Mouse (Mus musculus) frontal cortex, adult (tissue): Measurements from ENCODE around the gene Crybg2.

Experiments used
- ATAC-seq: cut with Nextera tagmentation; 2 replicates; pipeline ENCODE4 v1.9.2; 2017; ENCODE audit warnings: mild to moderate bottlenecking, moderate library complexity, mixed read lengths; ENCODE audit not compliant: low TSS enrichment

The Crybg2 gene

DNA sequence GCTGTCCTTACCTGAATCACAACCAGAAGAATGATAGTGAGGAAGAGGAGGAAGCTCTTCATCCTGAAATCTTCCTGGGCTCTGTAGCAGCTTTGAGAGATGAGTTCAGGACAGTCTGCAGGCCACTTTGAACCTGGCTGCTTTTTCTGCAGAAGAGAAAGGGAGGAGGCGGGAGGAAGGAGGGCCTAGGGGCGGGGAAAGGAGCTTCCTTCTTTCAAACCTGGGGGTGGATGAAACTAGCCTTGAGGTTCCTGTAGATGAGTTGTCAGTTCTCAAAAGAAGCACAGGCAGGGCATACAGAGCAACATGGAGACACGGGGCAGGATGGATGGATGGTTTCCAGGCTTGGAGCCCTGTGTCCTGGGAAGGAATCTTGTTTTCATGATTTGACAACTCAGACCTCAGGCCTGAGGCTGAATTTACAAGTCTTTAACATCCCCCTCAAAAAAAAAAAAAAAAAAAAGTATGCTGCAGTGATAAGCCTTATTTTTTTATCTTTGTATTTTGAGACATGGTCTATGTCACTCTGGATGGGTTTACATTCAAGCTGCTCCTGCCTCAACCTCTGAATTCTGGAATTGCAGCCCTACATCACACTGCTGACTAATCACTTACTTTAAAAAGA lies 34.4 kb downstream of the Crybg2 start, which contains the start of gene Cd52:
Cd52 (minus strand) TSS at position 160 of the 625 bp plus-strand sequence.
- ATAC-seq, result no peak; the same call in 1 of the 2 replicates

DNA sequence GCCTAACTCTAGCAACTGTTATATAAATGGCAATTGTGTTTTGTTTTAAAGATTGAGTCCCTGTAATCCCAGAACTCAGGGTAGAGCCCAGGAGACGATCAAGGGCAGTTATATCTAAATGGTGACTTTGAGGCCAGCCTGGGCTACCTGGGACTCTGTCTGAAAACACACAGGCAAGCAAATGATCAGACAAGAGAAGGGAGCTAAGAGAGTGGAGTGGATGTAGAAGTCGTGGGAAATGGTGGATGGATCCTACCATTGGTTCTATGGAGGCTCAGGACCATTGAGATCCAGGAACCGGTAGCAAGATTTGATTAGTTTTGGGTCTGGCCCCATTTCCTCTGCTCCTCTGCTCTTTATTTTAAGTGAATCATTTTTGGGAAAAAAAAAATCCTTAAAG lies 35.5 kb downstream of the Crybg2 start:
- no peak for ATAC-seq

DNA sequence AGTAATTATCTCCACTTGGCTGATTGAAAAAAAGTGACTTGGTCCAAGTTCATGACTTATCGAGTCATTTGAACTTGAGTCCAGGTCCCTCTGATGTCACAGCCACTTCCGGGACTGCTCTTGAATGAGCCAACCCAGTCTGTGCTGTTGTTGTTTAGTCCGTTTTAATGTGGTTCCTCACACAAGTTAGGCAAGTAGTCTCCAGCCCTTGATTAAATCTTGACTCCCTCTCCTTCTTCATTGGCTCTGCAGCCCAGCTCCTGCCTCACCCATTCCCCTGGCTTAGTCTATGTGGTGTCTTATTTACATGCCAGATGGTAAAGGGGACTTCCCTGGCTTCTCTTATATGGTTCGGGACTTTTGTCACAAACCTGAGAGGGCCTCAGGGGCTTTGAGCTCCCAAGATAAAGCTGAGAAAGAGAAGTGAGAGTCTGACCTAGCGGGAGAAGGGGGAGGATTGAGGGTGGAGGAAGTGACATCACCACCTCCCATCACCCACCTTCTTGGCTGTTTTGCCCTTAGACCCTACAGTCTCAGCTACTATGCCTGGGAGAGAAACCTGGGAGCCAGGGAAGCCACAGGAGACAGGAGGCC lies 36.5 kb downstream of the Crybg2 start:
- no peak for ATAC-seq

DNA sequence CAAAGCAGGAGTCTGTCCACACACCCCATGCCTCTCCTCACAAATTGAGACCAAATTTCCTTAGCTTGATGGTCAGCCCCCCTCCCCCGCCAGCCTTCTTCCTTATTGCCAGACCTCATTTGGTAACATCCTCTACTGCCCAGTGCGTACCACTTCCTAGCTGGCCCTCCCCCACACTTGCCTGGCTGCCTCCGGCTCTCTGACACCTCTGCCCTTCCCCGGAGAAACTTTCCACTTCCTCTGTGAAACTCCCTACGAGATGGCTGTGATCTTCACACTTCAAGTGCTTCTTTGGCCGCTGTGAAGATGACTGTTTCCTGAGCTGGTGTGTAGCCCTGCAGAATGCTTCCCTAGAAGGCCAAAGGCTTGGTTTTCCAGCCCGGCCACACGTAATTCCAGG lies 38.0 kb downstream of the Crybg2 start:
- no peak for ATAC-seq

DNA sequence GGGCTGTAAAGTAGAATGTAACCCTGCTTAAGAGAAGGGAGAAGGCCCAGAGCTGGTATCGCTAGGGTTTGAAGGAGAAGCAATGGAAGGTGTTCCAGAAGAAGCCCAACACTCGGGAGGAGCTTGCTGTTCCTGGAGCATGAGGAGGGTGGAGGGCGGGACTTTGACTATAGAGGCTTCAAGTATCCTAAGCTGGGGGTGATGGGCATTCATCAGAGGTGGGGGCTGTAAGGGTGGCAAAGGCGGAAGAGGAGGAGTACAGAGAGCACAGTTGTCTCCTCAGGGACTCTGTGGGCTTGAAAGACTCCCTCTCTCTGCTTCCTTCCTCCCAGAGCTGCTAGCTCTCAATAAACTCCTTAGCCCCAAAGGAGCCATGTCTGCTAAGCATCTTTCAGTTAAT lies 39.6 kb downstream of the Crybg2 start:
- ATAC-seq, result no peak

DNA sequence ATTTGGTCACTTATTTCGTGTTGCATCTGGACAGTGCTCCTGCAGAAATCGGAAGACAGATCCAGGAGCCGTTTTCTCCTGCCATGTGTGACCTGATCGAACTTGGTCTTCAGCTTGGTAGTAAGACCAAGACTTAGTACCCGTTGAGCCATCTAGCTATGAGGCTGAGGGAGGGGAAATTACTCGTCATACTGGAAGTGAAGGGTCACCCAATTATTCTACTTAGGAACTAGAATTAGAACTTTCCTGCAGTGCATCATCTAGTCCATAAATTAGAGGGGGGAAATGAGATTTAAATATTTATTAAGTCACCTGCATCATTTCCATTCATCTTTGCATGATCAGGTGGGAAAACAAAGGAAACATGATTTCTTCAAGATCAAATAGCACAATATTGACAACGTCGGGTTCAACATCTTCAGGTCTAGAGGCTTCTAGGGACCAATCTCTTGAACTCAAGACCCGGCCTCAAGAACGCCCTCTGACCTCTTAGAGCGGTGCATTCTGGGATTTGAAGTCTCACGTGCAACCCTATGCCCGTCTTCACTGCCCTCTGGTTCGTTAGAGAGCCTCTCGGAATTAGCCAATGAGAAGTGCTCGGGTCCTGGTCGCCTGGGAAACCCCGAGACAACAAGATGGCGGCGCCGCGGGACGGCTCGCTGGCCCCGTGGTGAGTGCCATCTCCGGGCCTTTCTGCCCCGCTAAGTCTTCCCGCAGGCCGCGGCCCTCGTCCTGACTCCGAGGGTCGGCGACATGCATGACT lies 41.5 kb downstream of the Crybg2 start, which contains the start of gene Ubxn11:
Ubxn11 (plus strand) TSS at position 592 of the 763 bp plus-strand sequence.
- ATAC-seq, result peak; percentile 100

DNA sequence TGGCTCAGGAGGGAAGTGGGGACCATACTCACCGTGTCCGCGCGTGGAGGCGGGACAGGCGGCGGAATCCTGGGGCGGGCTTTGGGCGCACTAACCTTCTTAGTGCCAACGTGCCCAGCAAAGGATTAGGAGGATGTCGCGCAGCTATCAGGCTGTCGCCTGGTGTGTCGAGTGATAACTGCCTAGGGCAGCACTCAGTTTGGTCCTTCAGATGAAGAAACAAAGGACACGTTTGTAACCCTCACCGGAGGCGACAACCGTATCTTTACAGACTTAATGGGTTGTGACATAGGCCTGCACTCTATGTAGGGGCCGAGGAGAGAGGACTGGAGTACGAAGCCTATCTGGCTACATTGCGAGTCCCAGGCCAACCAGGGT lies 42.1 kb downstream of the Crybg2 start:
- peak; percentile 60 for ATAC-seq

DNA sequence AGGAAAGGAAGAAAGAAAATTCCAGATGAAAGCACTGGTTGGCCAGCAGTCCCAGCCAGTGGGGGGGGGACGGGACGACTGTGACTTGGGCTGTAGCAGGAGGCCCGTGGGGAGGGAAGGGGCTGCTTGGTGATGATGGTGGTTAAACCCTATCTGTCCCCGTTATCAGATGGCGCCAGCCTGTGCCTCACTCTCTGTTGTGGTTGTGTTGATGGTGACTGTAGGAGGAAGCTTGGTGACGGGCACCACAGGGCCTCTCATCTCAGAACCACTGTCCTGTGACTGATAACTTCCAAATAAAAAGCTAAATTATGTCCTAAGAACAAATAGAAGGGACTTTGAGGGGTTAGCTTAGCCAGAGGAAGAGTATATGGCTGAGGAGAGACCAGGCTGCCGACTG lies 45.5 kb downstream of the Crybg2 start:
- ATAC-seq, result no peak

DNA sequence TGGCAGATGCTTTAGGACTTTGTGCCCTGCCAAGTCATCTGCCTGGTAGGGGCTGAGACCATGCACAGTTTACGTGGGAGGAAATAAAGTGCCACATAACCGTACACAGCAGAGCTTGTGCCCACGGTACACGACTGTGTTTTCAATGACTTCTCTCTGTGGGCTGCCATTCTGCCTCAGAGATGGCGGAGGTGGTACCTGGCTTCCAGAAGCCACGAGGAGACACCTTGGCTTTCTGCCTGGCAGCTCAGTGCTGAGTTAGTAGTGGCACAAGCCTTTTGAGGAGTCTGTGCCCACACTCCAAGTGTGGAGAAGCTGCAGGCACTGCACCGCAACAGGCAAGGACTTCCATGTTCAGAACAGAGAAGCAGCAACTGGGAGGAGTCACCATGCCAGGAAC lies 47.1 kb downstream of the Crybg2 start:
- ATAC-seq, result peak; percentile 93

DNA sequence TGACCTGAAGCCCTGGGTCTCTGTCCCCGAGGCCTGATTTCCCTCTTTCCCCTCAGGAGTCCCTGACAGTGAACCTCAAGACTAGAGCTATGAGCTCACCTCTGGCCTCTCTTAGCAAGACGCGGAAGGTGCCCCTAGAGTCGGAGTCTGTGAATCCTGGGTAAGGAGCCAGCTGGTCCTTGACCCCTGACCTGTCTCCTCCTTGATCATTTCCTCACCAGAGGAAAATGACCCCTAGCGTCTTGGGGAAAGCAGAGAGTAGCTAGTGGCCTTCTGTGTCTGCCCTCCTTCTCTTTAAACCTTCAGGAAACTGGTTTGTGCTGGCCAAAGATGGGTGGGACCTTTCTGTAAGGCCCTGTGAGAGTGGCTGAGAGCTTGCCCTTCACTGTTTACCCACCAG lies 47.6 kb downstream of the Crybg2 start:
- no peak for ATAC-seq

DNA sequence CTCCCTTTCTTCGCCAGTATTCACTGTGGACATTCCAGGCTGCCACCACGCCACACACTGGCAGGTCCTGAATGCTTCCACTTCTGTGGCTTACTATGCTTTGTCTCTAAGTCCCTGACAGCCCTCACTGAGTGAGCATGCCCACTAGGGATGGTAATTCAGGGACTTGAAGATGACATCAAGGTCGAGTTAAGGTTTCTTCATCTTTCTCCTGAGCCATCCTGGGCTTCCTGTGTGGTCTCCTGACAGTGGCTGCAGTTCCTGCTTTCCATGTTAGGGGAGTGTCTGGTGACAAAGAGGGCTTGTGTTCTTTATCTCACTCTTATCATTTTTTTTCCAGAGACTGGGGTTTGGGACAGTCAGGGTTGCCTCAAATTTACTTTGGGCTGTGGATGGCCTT lies 50.0 kb downstream of the Crybg2 start:
- ATAC-seq, result no peak

DNA sequence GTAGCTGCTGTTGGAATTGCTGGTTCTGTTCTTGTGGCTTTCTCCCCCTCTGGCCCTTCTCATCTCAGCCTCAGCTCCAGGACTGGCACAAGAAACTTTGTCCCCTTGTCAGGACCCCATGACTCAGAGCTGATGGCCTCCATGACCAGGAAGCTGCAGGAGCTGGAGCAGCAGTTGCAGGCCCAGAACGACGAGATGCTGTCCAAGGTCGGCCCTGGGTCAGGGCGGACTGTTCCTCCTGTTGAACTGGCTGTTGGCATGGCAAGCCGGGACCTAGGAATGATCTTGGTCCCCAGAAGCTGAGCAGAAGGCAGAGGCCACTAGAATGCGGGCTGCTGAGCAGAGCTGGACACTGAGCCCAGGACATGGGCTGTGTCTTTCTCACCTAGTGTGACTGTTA lies 51.8 kb downstream of the Crybg2 start:
- no peak for ATAC-seq

DNA sequence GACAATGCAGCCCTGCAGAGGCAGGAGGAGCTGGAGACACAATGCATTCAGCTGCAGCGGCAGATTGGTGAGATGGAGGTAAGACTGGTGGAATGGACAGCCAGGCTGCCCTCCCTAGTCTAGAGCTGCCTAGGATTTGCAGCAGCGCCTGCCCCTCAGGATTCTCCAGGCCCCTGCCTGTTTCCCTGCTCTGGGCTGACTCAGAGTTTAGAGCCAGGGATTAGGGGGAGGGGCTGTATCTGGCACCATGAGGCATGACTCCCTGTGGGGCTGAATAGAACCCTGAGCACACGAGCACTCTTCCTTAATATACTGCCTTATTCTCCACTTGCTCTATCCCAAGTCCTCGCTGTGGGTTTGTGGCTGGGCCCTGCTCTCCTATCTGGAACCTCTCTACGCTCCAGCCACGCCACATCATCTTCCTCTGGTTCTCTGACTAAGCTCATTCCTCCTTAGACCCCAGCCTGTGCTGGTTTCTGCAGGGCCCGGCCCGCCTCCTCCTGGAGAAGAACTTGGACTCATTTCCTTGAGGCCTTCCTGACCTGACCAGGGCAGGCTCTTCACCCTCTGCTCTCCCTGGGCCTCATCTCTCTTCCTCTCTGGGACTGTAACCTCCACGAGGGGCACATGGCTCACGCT lies 52.9 kb downstream of the Crybg2 start:
- ATAC-seq, result no peak

DNA sequence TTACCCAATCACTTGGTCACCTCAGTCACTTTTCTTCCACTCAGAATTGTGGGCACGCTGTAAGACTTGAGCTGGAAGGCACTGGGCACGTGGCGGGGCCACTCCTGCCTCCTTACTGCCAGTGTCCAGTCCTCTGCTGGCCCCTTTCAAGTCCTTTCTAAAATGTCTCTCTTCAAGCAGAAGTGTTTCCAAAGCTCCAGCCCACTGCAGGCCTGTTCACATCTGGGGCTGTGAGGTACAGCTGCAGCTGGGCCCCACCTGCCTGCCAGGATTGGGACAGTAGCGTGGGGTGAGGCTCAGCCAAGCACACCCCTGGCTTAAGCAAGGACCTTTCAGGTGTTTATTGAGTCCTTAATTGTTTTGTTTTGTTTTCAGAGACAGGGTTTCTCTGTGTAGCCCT lies 53.4 kb downstream of the Crybg2 start:
- no peak for ATAC-seq

DNA sequence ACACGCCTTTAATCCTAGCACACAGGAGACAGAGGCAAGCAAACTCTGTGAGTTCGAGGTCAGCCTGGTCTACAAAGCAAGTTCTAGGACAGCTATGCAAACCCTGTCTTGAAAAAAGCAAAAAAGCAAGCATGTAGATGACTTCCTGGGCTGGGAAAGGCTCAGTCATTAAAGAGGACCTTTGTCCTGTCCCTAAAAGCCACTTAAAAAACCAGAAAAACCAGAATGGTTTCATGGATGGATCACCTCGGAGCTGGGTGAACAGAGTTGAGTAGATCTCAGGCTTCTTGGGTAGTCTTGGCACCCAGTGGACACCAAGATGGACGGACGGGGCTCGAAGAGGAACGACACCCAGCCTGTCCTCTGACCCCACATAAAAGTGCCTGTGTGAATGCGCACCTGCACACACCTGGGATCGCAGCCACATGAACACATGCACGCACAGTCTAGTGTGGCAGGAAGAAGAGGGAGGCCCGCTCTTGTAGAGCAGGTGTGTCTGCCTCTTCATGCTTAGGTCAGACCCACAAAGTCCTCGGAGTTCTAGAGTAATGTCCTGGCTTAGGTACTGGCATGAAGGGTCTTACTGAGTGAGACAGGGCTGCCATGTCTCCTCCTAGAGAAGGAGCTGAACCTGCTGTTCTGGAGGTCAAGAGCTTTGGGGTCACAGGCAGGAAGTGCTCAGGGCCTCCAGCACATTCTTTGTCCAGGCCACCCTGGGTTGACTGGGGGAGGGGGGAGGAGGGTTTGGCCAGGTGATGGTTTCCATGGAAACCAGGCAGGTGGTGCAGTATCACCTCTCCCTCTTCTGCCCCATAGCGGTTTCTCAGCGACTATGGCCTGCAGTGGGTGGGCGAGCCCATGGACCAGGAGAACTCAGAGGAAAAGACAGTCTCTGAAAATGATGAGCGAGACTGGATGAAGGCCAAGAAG lies 54.9 kb downstream of the Crybg2 start:
- ATAC-seq, result no peak

DNA sequence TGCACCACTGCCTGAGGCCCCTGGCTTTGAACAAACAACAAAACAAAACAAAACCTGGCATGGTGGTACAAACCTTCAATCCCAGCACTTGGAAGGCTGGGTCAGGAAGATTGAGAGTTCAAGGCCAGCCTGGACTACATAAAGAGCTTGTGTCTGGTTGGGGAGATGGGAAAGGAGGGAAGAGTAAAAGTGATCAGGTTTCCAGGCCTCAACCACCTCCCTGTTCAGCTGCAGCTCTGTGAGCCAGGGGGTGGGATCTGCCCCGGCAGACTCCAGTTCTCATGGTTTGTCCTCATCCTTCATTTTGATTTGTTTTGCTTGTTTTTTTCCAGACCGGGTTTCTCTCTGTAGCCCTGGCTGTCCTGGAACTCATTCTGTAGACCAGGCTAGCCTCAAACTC lies 55.9 kb downstream of the Crybg2 start:
- ATAC-seq, result no peak

DNA sequence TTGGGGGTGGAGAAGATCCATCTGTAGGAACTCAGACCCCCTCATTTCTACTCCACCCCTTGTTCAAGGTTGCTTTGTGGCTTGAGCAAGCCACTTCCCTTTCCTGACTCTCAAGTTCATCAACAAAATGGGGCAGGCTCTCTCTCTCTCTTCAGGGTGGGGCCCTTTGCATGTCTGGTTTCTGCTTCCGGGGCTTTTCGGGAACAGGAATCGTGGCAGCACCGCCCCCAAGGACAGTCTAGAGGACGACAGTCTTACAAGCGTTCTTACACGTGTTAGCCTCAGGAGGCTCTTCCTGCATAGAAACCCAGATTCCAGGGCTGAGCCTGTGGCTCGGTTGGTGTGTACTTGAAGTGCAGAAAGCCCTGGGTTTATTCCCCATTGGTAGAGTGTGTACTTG lies 56.4 kb downstream of the Crybg2 start:
- ATAC-seq, result no peak

DNA sequence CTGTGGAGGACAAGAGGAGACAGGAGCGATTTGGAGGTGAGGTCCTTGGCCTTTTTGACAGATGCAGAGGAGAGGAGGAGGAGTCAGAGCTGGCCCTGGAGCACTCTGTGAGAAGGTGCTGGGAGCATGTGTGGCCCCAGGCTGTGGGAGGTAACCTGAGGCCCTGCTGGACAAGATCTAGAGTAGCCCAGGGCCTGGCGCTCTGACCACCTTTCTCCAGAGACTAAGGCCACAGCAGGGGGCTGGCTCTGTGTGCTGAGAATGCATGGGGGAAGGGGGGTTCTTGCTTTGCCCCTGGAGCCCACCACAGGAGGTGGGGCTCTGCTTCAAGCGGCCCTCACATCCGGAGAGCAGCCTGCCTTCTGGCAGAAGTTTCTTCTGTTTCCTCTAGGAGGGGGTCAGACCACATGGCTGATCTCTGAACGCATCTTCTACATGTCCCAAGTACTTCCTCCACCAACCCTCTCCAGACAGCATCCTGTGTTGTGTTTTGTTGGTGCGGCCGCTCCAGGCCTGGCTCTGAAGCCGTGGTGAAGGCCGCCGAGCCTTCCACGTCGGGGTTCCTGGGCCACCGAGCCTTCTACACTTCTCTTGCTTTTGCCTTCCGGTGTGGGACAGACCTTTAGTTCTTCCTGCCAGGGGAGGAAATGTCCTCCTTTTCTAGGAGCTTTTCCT lies 57.6 kb downstream of the Crybg2 start:
- no peak for ATAC-seq

DNA sequence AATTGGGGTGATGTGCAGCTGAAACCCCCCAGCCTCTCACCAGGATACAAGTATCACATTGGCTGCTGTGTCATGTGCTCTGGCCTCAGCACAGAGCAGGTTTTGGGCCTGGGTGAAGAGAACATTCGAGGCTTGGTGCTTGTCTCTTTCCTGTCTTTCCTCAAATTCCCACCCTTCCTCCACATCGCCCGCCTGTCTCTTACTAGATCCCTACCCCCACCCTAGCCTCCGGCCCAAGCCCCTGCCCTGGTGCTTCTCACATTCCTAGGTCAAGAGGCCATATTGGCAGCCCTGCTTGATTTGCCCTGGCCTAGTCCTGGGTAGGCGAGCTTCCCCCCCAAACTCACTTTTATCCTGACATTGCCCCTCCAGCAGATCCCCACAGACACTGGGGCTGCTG lies 58.4 kb downstream of the Crybg2 start:
- ATAC-seq, result no peak

DNA sequence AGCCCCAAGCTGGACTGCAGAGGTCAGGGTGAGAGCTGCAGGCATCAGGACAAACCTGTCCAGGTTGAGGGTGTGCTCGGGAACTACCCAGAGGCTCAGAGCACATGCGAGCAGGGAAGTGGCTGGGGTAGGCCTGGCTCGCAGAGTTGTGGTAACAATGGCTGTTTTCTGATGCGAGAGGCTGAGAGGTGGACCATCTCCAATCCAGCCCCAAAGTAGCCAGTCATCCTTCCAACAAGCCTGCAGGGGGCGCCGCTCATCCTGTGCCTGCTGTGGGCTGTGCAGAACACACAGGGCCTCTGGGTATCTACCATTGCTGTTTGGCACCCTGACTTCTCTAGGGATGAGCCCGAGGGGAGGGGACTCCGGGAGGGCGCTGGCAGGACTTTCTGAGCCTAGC lies 59.0 kb downstream of the Crybg2 start:
- no peak for ATAC-seq

DNA sequence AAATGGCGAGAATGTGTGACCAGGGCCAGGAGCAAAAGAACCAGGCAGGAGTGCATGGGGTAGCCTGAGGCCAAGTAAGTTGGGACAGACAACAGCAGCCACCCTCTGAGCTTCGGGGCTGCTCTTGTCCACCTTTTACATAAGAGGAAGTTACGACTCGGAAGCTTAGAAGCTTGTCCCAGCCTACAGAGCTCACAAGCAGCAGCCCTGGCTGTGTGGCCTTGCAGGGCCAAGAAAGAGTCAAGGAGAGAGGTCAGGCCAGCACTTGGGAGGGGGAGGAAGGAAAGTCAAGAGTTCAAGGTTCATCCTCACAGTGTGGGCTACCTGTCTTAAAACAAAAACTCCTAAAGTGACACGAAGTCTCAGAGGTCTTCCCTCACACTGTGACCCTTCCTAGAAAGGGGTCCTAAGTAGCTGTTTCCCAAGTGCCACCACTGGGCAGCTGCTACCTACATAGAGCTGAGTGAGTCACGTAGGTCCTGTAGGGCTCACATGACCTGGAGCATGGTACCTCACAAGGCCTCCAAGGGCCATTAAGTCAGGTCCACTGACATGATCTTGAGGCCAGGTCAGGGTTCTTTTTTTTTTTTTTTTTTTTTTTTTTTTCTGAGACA lies 59.7 kb downstream of the Crybg2 start:
- no peak for ATAC-seq
